Mouse (Mus musculus): ENCODE data around the gene Tapbp. TPM values are rescaled to one million over a fixed set of nuclear protein-coding genes. Genes with fewer than 3 reads are reported as not detected.

The Tapbp gene
- polyA plus RNA-seq, 1 experiment, result 203 TPM

DNA sequence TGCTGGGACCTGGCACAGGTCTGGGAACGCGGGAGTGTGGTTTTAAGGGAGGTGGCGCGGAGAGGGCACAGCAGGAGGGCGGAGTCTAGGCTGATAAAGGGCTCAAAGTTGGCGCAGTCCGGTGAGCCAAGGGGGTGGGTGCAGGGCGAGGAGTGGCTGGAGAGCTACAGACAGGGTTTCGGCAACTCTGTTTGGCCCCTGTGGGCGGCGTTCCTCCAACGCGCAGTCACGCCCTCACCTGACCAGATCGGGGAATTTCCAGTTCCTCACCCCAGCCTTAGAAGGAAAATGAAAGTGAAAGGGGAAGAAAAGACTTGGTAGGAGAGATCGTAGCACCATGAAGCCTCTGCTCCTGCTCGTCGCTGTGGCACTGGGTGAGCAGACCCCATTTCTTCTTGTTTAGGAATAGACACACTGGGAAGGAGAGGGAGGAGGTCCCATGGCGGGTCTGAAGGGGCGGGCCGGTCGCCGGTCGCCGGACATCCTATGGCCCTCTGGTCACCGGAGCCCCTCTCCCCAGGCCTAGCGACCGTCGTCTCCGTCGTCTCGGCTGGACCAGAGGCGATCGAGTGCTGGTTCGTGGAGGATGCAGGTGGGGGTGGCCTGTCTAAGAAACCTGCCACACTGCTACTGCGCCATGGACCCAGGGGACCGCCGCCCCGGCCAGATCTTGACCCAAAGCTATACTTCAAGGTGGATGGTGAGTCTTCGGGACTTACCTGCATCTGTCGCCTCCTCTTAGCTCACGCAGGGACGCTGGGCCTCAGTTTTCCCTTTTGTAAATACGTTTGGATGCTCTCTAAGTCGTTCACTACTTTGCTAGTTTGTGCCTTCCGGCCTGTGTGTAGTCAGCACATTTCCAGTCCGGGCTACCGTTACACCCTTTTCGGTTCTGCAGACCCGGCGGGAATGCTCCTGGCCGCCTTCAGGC lies 3.9 kb downstream of the Tapbp start:
- WGBS, result under 1% methylated on average over 52 of the region's 52 CpGs

DNA sequence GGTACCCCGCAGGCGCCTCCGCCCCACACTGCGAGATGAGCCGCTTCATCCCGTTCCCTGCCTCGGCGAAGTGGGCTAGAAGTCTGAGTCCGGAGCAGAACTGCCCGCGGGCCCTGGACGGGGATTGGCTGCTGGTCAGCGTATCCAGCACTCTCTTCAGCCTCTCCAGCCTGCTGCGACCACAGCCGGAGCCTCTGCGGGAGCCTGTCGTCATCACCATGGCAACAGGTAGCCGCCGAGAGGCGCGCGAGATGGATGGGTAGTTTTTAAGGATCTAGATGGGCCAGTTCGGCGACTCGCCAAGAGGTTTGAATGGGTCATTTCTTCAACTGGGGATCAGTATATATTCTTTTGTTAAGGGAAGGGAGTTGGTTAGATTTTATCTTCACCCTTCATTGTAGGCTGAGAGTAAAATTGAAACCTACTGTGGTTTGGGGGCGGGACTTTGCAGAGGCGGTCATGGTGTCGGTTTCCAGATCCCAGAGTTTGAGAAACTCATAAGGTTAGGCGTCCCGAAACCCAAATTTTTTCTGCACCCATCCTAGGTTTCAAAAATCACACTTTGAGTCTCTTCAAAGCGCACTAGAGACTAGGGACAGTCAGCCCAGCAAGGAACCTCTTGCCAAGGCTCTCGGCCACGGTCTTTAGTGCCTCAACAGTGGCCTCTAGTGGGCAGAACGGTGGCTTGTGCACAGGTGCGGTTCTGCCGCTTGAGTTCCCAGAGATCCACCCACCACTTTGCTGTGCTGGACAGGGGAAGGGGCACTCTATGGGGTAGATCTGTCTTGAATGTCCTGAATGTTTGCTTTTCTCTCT lies 4.8 kb downstream of the Tapbp start:
- under 1% methylated on average over 36 of the region's 36 CpGs for WGBS
- peak; percentile 91 for DNase-seq (ENCODE audit: low read depth, low spot score)

More for the DNA sequence above, 3.9 kb downstream of the Tapbp start:
- peak; percentile 85 for DNase-seq (ENCODE audit: low read depth, low spot score)

DNA sequence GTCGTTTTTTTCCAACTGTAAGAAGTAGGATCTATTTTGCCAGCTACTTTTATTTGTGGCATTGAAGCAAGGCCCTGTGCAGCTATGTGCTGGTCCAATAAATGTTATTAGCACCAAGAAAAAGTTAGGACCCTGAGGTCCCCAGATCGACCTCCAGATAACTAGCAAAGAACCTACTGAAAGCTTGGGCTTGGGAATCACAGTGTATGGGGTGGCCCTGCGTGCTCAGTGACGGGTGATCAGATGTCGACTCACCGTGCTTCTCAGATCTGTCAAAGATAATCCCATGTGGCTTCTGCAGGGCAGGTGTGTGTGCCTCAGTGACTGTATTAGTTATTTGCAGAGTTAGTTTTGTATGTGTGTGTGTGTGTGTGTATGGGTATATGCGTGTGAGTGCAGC lies 5.7 kb downstream of the Tapbp start:
- 89% methylated on average over 7 of the region's 7 CpGs for WGBS
- no peak for DNase-seq (ENCODE audit: low read depth, low spot score)

DNA sequence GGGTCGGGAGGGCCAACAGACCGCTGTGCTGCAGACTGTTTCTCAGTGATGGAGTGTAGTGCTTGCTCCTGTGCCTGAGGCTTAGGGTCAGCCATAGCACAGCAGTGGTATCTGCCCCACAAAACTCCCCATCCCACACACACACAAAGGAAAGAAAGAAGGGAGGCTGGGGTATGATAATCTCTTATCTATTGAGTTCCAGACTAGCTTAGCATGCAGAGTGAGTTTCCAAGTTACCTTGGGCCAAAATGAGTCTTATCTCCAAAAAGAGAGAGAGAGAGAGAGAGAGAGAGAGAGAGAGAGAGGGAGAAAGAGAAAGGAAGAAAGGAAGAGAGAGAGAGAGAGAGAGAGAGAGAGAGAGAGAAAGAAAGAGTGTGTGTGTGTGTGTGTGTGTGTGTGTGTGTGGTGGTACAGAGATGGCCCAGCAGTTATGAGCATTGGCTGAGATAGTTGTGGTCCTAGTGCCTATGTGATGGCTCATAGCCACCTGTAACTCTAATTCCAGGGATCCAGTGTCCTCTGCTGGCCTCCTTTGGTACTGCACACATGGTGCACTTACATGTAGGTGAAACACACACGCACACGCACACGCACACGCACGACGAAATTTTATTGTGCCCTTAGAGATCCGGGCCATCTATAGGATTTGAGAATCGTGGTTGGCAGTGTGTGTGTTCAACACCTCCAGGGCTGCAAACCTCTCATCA lies 9.0 kb downstream of the Tapbp start:
- WGBS, result 90% methylated on average over 10 of the region's 10 CpGs
- DNase-seq (ENCODE audit: low read depth, low spot score), result no peak

DNA sequence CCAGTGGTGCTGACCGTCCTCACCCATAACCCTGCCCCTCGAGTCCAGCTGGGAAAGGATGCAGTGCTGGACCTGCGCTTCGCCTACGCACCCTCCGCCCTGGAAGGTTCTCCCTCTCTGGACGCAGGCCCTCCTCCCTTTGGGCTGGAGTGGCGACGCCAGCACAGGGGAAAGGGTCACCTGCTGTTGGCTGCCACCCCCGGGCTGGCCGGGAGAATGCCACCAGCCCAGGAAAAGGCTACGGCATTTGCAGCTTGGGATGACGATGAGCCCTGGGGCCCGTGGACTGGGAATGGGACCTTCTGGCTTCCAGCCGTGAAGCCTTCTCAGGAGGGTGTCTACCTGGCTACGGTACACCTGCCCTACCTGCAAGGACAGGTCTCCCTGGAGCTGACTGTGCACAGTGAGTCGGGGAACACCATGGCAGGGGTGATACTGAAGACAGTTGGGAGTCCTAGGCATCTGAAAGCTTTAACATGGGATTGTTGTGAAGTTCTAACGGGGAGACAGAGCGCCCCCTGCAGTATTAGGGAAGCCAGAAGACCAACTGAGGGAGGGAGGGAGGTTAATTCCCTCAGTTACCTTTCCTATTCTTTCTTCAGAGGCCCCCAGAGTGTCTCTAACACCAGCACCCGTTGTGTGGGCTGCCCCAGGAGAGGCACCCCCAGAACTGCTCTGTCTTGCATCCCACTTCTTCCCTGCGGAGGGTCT lies 9.9 kb downstream of the Tapbp start:
- 89% methylated on average over 21 of the region's 21 CpGs for WGBS
- no peak for DNase-seq (ENCODE audit: low read depth, low spot score)

DNA sequence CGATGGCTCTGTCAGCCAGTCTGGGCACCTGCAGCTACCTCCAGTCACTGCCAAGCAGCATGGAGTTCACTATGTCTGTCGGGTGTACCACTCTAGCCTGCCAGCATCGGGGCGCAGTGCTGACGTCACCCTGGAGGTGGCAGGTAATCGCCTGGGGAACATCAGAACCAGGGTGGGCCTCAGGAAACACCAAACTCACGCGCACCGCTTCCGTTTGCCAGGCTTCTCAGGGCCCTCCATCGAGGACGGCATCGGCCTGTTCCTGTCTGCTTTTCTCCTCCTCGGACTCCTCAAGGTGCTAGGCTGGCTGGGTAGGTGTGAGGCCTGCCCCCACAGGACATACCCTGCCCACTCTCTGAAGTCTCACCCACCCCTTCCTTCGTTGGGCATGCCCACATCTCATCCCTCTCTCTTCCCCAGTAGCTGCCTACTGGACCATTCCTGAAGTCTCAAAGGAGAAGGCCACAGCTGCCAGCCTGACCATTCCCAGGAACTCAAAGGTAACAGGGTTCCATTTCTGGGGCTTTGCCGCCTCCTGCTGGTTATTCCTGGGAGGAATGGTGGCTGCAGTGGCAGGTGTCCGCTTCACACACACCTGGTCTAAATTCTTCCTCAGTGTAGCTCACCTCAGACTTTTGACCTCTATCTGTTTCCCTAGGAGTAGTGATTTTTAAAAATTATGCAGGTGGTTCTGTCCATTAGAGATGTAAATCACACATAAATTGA lies 10.7 kb downstream of the Tapbp start:
- 78% methylated on average over 17 of the region's 17 CpGs for WGBS
- no peak for DNase-seq (ENCODE audit: low read depth, low spot score)

DNA sequence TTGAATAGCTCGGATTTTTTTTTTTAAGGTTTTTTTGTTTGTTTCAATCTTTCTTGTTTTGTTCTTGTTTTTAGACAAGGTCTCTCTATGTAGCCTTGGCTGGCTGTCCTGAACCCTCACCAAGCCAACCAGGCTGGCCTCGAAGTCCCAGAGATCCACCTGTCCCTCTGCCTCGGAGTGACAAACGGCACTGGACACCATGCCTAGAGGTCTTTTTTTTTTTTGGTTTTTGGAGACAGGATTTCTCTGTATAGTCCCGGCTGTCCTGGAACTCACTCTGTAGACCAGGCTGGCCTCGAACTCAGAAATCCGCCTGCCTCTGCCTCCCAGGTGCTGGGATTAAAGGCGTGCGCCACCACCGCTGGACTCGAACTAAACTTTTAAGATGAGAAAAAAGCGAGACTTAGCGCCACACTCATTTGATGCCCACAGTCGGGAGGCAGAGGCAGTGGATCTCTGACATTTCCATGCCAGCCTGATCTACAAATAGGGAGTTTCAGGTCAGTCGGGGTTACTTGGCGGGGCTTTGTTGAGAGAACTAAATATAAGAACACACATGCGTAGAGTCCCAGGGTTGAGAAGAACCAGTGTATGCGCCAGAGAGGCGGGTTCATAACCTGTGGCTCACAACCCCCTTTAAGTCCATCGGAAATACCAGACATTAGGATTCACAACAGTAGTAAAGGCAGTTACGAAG lies 12.7 kb downstream of the Tapbp start:
- no peak for DNase-seq (ENCODE audit: low read depth, low spot score)
- 59% methylated on average over 21 of the region's 21 CpGs for WGBS

DNA sequence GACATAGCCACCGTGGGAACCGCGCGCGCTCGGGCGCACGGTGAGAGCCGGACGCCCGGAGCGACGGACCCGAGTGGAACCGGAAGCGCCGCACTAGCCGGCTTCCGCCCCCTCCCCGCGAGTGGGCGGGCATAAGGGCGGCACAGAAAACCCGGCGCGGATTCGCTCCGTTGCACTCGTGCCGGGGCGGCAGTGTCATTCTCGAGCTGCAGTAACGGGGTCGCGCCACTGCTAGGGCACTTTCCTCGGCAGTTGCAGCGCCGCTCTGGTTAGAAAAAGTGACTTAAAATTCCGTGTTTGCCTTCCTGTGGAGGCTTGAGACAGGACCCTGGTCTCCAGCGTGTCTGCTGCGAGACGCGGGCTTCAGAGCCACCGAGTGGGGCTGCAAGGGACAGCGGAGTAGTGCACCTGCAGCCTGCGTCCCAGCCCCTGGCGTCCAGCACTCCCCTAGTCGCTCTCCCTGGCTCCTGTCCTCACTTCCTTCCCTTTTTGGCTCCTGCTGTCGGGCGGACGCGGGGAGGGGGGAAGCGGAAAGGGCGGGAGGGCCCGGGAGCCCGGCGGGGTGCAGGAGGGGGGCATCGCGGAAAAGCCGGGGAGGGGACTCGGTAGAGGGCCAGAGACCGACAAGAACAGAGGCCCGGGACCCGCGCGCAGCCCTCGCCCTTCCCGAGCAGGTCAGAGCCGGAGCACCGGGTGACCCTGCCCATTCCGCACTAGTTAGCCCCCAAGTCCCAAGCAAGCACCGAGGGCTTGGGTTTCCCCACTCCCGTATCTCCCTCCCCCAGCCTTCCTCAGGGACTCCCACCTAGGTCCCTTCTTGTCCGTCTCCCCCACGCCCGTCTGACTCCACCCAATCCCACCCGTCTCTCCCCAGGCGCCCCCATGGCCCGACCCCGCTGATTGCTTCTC lies 13.9 kb downstream of the Tapbp start, which contains the start of gene Rgl2:
Gene Rgl2, plus strand, starts transcription at position 173 of the 909 bp plus-strand sequence.
- DNase-seq (ENCODE audit: low read depth, low spot score), result peak; percentile 56
- WGBS, result 1% methylated on average over 79 of the region's 80 CpGs

DNA sequence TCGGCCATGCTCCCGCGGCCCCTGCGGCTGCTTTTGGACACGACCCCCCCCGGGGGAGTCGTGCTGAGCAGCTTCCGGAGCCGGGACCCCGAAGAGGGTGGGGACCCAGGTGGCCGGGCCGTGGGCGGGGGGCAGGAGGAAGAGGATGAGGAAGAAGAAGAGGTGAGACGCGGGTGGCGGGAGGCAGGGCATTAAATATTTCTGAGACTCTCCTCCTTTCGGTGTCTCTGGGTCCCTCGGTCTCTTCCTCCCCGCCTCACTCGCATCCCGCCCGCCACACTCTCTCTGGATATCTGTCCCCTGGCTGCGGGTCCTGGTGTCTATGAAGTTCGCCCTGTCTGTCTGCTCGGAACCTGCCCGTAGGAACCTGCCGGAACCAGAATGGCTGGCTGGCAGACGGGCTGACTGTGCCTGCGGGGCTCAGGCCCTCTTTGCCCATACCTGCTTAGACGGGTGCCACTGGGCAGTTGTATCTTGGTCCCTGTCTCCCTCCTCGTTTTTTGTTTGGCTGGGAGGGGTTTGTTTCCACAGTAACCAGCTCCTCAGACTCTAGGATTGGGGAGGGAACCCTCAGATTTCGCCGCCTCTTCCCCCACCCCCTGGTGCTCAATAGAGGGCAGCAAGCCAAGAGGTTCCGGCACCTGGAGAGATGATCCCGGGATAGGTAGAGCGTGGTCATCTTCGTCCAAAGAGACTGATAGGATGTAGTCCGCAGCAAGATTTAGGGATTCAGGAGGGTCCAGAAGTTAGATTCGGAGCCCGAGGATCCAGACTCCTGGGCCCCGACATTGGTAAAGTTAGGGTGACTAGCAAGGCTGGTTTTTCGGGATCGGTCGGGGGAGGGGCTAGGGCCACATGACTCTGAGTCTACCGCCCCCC lies 14.8 kb downstream of the Tapbp start:
- DNase-seq (ENCODE audit: low read depth, low spot score), result peak; percentile 62
- under 1% methylated on average over 45 of the region's 45 CpGs for WGBS

DNA sequence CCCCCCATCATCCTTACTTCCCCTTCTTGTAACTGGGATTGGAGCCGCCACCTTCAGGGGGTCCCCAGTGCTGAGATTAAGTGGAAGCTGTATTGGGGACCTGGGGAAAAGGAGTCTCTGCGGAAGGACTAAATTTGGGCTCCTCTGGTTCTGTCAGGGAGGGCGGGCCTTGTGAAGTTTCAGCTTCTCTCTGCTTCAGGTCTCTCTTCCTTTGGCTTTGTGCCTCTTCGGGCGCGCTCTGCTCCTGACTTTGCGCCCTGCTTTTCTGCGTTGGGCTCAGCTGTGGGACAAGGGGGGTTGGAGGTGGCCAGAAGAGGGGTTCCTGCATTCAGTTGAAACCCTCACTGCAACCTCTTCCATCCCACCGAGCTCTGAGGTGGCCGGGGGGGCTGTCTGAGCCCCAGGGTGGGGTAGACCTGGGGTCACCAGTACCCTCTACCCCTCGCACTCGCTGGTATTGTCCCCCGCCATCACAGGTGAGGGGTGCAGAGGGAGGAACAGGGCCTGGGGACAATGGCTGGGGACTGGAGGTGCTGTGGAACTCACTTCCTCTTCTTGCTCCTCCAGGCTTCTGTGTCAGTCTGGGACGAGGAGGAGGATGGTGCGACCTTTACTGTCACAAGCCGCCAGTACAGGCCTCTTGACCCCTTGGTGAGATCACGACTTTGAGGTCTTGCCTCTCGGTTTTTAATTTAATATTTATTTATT lies 15.6 kb downstream of the Tapbp start:
- 67% methylated on average over 18 of the region's 18 CpGs for WGBS
- no peak for DNase-seq (ENCODE audit: low read depth, low spot score)

DNA sequence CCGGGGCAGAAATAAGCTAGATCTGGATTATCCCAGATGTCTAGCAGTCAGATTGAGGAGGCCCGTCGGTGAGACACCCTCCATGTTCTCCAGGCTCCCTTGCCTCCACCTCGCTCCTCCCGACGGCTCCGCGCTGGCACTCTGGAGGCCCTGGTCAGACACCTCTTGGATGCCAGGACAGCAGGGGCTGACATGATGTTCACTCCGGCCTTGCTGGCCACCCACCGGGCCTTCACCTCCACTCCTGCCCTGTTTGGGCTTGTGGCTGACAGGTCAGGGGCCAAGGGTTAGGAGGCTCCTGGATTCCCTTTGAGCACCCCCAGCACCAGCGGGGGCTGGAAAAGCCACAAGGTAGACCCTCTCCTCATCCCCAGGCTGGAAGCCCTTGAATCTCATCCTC lies 16.2 kb downstream of the Tapbp start:
- no peak for DNase-seq (ENCODE audit: low read depth, low spot score)
- WGBS, result 91% methylated on average over 11 of the region's 11 CpGs

DNA sequence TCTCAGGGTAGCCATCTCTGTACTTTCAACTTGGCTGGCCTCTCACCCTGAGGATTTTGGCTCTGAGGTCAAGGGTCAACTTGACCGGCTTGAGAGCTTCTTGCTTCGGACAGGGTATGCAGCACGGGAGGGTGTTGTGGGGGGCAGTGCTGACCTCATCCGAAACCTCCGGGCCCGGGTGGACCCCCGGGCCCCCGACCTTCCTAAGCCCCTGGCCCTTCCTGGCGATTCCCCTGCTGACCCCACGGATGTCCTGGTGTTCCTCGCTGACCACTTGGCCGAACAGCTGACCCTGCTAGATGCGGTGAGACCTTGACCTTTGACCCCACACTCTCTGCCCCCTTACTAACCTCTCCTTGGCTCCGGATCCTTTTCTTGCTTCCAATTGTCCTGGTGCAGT lies 16.7 kb downstream of the Tapbp start:
- WGBS, result 91% methylated on average over 14 of the region's 14 CpGs
- no peak for DNase-seq (ENCODE audit: low read depth, low spot score)

DNA sequence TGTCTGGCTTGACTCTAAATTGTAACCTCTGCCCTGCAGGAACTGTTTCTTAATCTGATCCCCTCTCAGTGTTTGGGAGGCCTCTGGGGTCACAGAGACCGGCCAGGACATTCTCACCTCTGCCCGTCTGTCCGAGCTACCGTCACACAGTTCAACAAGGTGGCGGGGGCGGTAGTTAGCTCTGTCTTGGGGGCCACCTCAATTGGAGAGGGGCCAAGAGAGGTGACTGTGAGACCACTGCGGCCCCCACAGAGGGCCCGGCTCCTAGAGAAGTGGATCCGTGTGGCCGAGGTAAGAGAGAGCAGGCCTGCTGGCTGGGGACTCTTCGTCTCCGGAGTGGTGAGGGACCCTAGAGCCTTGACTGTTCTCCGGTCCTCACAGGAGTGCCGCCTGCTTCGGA lies 17.3 kb downstream of the Tapbp start:
- DNase-seq (ENCODE audit: low read depth, low spot score), result no peak
- WGBS, result 96% methylated on average over 15 of the region's 15 CpGs

DNA sequence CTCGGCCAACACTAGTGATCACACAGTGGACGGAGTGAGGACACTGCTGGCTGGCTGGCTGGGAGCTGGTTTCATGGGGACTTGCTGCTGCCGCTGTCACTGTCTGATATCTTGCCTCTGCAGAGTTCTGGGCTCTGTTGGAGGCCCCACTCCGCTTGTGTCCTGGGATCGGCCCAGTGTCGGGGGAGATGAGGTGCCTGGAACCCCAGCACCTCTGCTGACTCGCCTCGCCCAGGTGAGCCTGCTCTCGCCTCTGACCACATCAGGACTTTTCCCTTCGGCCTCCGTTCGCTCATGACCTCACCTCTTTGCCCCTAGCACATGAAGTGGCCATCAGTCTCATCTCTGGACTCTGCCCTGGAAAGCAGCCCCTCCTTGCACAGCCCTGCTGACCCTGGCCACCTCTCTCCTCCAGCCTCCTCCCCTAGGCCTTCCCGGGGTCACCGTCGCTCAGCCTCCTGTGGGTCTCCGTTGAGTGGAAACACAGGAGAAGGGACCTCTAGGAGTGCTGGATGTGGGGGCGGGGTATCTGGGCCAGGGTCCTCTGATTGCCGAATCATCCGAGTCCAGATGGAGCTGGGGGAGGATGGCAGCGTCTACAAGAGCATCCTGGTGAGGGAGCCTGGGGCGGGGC lies 19.8 kb downstream of the Tapbp start:
- 89% methylated on average over 21 of the region's 21 CpGs for WGBS
- DNase-seq (ENCODE audit: low read depth, low spot score), result no peak

DNA sequence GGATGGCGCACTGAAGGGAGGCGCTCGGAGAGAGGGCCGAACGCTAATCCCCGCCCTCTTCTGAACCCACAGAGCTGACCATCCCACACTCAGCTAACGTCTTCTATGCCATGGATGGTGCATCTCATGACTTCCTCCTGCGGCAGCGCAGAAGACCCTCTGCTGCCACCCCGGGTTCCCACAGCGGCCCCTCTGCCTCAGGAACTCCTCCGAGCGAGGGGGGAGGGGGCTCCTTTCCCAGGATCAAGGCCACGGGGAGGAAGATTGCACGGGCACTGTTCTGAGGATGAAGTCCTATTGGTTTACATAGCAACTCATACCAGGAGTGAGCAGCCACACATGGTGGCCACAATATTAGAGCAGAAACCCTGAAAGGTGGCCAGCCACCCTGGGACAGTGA lies 21.3 kb downstream of the Tapbp start:
- DNase-seq (ENCODE audit: low read depth, low spot score), result no peak
- WGBS, result 86% methylated on average over 15 of the region's 15 CpGs
